Mouse (Mus musculus): ENCODE measurements at regions not wholly inside any gene's neighbourhood (a gene's known extent, or its start where the extent isn't known, plus 50 kb on each side); places are given as distances from the start of the nearest gene placed in this dataset.

GRCm38 (mm10) chr15:56202552-56202951 lies 1274.9 kb downstream of the Slc22a22 start:
- no peak for ATAC-seq (ENCODE audit: extremely low read depth, insufficient number of reproducible peaks, low FRiP score, poor library complexity, severe bottlenecking)

- ATAC-seq (ENCODE audit: extremely low read depth, insufficient number of reproducible peaks, low FRiP score, poor library complexity, severe bottlenecking): no peak
These were observed 1278.1 kb downstream of the Slc22a22 start for GRCm38 (mm10) chr15:56199336-56199735.

GRCm38 (mm10) chr15:56197425-56198201 lies 1279.8 kb downstream of the Slc22a22 start:
- ATAC-seq (ENCODE audit: extremely low read depth, insufficient number of reproducible peaks, low FRiP score, poor library complexity, severe bottlenecking): no peak

- ATAC-seq (ENCODE audit: extremely low read depth, insufficient number of reproducible peaks, low FRiP score, poor library complexity, severe bottlenecking): no peak
These were observed 1311.2 kb downstream of the Slc22a22 start for GRCm38 (mm10) chr15:56166236-56166635.

GRCm38 (mm10) chr15:56158726-56159125 lies 1318.7 kb downstream of the Slc22a22 start:
- ATAC-seq (ENCODE audit: extremely low read depth, insufficient number of reproducible peaks, low FRiP score, poor library complexity, severe bottlenecking): no peak

DNA sequence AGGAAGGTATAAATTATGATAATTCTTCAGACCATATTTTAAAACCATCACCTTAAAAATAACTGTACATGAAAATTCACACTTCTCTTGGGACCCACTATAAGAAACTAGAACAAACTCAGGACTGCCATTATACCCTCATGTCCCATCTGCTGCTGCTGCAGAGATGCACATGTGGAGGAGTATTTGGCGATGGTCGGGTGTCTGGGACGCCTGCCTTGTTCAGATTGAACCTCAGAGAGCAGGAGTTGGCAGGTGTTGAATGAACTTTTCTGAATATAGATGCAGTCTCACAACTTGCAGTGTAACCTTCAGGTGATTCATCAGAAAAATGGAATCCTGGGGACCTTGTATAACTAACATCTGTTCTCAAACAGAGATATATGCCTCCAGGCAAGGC lies 1338.0 kb downstream of the Slc22a22 start:
- no peak for ATAC-seq (ENCODE audit: extremely low read depth, insufficient number of reproducible peaks, low FRiP score, poor library complexity, severe bottlenecking)

DNA sequence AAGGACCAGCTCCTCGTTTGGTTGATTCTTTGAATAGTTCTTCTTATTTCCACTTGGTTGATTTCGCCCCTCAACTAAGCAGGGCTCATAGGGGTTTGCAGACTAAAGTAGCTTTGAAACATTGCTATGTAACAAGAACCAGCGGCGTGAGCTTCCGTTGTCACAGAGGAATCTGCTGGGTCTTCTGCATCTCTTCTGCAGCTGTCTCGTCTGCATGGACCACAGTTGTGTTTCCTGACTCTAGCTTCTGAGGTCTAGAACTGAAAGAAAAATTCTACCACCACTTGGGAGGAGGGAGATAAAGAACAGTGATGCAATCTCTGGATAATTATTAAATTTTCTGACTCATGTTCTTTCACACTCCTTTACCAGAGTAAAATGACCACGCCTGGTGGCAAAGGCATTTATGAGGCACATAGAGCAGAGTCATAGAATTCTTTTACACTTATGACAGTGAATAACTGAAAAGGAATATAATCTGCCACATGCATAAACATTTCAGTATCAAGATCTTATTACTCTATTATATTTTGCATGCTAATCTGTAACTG lies 1340.9 kb downstream of the Slc22a22 start:
- ATAC-seq (ENCODE audit: extremely low read depth, insufficient number of reproducible peaks, low FRiP score, poor library complexity, severe bottlenecking): no peak

- no peak for ATAC-seq (ENCODE audit: extremely low read depth, insufficient number of reproducible peaks, low FRiP score, poor library complexity, severe bottlenecking)
These were observed 1349.4 kb downstream of the Slc22a22 start for GRCm38 (mm10) chr15:56128029-56128428.

GRCm38 (mm10) chr15:56119287-56120065 lies 1357.9 kb downstream of the Slc22a22 start:
- ATAC-seq (ENCODE audit: extremely low read depth, insufficient number of reproducible peaks, low FRiP score, poor library complexity, severe bottlenecking): no peak

DNA sequence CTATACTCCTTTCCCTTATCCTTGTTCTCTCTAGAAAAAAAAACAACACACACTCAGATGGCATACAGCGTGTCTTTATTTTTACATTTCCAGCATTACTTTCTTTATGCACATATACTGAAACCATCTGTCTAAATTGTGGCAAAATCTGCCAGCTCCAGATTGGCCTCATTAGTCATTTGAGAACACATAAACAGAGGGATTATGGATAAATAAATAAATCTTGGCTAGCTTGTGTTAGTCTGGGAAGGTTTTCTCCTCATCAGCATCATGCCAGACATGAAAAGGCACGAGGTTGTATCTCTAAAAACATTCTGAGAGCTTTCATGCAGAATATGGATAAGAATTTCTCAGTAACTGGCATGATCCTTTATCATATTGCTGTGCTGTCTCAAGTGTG lies 1369.1 kb downstream of the Slc22a22 start:
- no peak for ATAC-seq (ENCODE audit: extremely low read depth, insufficient number of reproducible peaks, low FRiP score, poor library complexity, severe bottlenecking)

DNA sequence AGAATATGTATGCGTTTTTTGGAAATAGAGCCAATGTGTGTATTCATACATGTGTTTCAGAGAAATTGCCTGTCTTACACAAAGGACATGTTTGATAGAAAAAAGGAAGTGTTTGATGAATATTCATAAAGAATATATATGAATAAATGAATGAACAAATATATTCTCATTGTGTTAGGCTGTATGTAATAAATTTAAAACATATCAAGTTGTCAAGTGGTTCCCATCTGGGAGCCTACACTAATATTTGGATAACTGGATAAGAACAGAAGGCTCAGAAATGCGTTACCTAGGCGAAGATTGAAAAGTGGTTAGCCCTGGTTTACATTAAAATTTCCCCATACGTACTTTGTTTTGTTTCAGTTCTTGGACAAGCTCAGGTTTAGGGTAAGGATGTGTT lies 1369.7 kb downstream of the Slc22a22 start:
- no peak for ATAC-seq (ENCODE audit: extremely low read depth, insufficient number of reproducible peaks, low FRiP score, poor library complexity, severe bottlenecking)

GRCm38 (mm10) chr15:56100133-56100735 lies 1377.2 kb downstream of the Slc22a22 start:
- ATAC-seq (ENCODE audit: extremely low read depth, insufficient number of reproducible peaks, low FRiP score, poor library complexity, severe bottlenecking): no peak

- no peak for ATAC-seq (ENCODE audit: extremely low read depth, insufficient number of reproducible peaks, low FRiP score, poor library complexity, severe bottlenecking)
These were observed 1399.4 kb downstream of the Slc22a22 start for GRCm38 (mm10) chr15:56077838-56078567.

DNA sequence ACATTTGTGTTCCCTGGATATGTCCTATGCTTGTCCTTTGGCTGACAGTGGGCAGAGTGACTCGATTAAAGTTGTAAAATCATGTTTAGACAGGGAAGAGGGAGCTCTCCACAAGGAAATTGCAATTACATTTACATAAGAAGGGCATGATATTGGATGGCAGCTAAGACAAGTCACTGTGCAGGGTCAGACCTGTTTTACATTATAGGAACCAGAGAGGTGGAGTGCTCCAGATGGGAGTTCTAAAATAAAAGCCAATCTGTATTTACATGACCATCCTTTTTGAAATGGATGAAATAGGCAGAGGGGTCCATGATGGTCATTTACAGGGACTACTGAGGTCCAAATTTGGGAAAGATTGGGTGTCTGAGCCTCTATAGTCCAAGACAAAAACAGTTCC lies 1400.3 kb downstream of the Slc22a22 start:
- ATAC-seq (ENCODE audit: extremely low read depth, insufficient number of reproducible peaks, low FRiP score, poor library complexity, severe bottlenecking): no peak

DNA sequence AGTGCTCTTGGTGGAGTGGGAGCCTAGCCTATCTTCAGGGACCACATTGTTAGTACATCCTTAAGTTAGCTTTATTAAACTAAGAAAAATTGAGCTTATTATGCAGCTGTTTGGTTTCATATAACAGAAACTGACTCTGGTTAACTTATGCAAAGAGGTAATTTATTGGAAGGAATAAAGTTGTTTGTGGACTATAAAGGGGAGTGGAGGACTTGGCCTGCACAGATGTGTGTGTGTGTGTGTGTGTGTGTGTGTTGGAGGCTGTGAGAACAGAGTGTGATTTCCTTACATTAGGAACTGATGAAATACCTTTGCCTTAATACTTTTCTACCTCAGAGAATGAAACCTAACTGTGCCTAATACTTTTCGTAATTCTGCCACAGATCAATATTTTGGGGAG lies 1400.7 kb downstream of the Slc22a22 start:
- no peak for ATAC-seq (ENCODE audit: extremely low read depth, insufficient number of reproducible peaks, low FRiP score, poor library complexity, severe bottlenecking)

- ATAC-seq (ENCODE audit: extremely low read depth, insufficient number of reproducible peaks, low FRiP score, poor library complexity, severe bottlenecking): no peak
These were observed 1407.9 kb downstream of the Slc22a22 start for GRCm38 (mm10) chr15:56069511-56069910.

DNA sequence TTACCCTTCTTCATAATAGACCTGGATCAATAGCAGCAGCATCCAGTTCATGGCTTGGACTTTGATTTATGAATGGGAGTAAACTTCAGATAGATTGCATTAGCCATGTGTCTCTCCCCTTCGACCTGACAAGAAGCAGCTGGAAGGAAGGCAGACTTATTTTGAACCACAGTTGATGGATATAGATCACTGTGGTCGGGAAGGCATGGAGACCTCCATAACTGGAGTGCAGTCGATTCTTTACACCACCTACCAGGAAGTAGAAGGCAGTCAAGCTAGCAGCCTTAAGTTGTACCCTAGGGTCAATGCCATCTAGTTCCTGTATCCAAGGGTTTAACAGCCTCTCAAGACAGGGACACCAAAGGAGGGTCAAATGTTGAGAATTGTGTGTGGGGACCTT lies 1410.2 kb downstream of the Slc22a22 start:
- no peak for ATAC-seq (ENCODE audit: extremely low read depth, insufficient number of reproducible peaks, low FRiP score, poor library complexity, severe bottlenecking)

GRCm38 (mm10) chr15:56066540-56066939 lies 1410.9 kb downstream of the Slc22a22 start:
- no peak for ATAC-seq (ENCODE audit: extremely low read depth, insufficient number of reproducible peaks, low FRiP score, poor library complexity, severe bottlenecking)
